In genomic region chr10:111205421-111205820, GRCm38 (mm10) we compare ENCODE assay signal across 15 mouse cellular contexts.
"Had no signal": no experiment of that assay in that cellular context is flagged by ENCODE, and none has a peak within 500 bp of the region (broad histone marks: within the 10 kb centered on the region; RNA-seq: fewer than 3 reads in every experiment).

No protein-coding gene starts in this region.

- H3K4me2 ChIP-seq: neural tube, embryonic 15.5 days; stomach, embryonic 15.5 days had no signal

- H3K9ac ChIP-seq: neural tube, embryonic 15.5 days; stomach, embryonic 15.5 days had no signal

- H3K27me3 ChIP-seq: neural tube, embryonic 15.5 days; stomach, embryonic 15.5 days had no signal

- DNase-seq: retina, postnatal 1 day; right cerebral cortex, adult 18-20 months; right cerebral cortex, postnatal 14 days; right cerebral cortex, postnatal 25 days; right cerebral cortex, postnatal 4 days; spleen, adult 18-20 months; thymus, adult 18-20 months; thymus, adult 2 months; thymus, postnatal 14 days; thymus, postnatal 25 days; thymus, postnatal 36 days; thymus, postnatal 4 days had no signal

- H3K4me1 ChIP-seq: stomach, embryonic 15.5 days had no signal

- H3K27ac ChIP-seq: neural tube, embryonic 15.5 days; stomach, embryonic 15.5 days; stomach, postnatal 0 days had no signal

- H3K36me3 ChIP-seq: neural tube, embryonic 15.5 days; stomach, embryonic 15.5 days had no signal

- H3K4me3 ChIP-seq: neural tube, embryonic 15.5 days; stomach, embryonic 15.5 days had no signal

- H3K9me3 ChIP-seq: neural tube, embryonic 15.5 days; stomach, embryonic 15.5 days had no signal
